9 mouse cellular contexts compared by ENCODE assay signal in genomic region chr11:45539459-45539858, GRCm38 (mm10).
DNase-seq lines count a peak whose midpoint lies in the region; ATAC-seq lines count a peak whose summit lies in the region.
"Had no signal": no experiment of that assay in that cellular context is flagged by ENCODE, and none has a peak within 500 bp of the region (broad histone marks: within the 10 kb centered on the region; RNA-seq: fewer than 3 reads in every experiment).

No protein-coding gene starts in this region.

- peak; percentile 72 for DNase-seq in adrenal gland, adult 2 months
- peak; percentile 44 to 86 for DNase-seq in cerebellum, postnatal 4 days (ENCODE audit: low spot score in 2 of 2)
- DNase-seq in gastrocnemius, postnatal 10 days: peak; percentile 68
- DNase-seq in kidney, adult 11 months: peak; percentile 27
- DNase-seq in left cerebral cortex, postnatal 25 days (ENCODE audit: low spot score in 2 of 2): peak; percentile 79 to 89
- peak; percentile 80 to 81 for DNase-seq in spleen, postnatal 36 days (ENCODE audit: low spot score in 2 of 2)

- ATAC-seq in midbrain, embryonic 15.5 days (replicated peaks): peak; percentile 87
- ATAC-seq in monocyte, adult 5-6 weeks (replicated peaks; ENCODE audit: insufficient number of reproducible peaks, low FRiP score, low TSS enrichment, poor library complexity, severe bottlenecking): no peak

- intact Hi-C loops in left cerebral cortex, postnatal 25 days (cut with DNase I): loop anchor here (2.0 to 10.0 kb wide), 3 partner anchors 532 to 927 kb away; no protein-coding TSS in a partner anchor

- no peaks in the 10 kb centered on the region for H3K9me3 ChIP-seq in midbrain, embryonic 15.5 days
- H3K9me3 ChIP-seq: liver, embryonic 15.5 days had no signal

- H3K4me2 ChIP-seq in midbrain, embryonic 15.5 days: no peak overlapping the region
- H3K4me2 ChIP-seq: liver, embryonic 15.5 days had no signal

- H3K27ac ChIP-seq in midbrain, embryonic 15.5 days: no peak overlapping the region
- H3K27ac ChIP-seq: liver, embryonic 15.5 days had no signal

- WGBS in midbrain, embryonic 15.5 days: 44% methylated on average over 4 of the region's 4 CpGs

- H3K36me3 ChIP-seq in midbrain, embryonic 15.5 days (replicated peaks): no peaks in the 10 kb centered on the region
- H3K36me3 ChIP-seq: liver, embryonic 15.5 days had no signal

- no peak overlapping the region for H3K9ac ChIP-seq in midbrain, embryonic 15.5 days
- H3K9ac ChIP-seq: liver, embryonic 15.5 days had no signal

- H3K4me1 ChIP-seq in midbrain, embryonic 15.5 days: no peaks in the 10 kb centered on the region
- H3K4me1 ChIP-seq: liver, embryonic 15.5 days had no signal

- no peak overlapping the region for H3K4me3 ChIP-seq in midbrain, embryonic 15.5 days
- H3K4me3 ChIP-seq: liver, embryonic 15.5 days had no signal

- H3K27me3 ChIP-seq in midbrain, embryonic 15.5 days (replicated peaks): no peaks in the 10 kb centered on the region
- H3K27me3 ChIP-seq: liver, embryonic 15.5 days had no signal

Comparison
In these comparisons a context has a peak if more than half of its experiments do, and no peak if none do; other contexts are left out.
1. DNase-seq: peak in every context shown above with its lines; median percentile 84 in left cerebral cortex, postnatal 25 days; 80 in spleen, postnatal 36 days; 72 in adrenal gland, adult 2 months; 68 in gastrocnemius, postnatal 10 days; 65 in cerebellum, postnatal 4 days; 27 in kidney, adult 11 months.